Mouse (Mus musculus): Measurements from ENCODE around the gene Il23a.
"Not testable (repeated sequence)": the region's sequence is repeated elsewhere in the genome, so short reads cannot be mapped to it uniquely, and the experiment has no call there.

Gene Il23a

GRCm38 (mm10) chr10:128298702-128299171 is at the start of gene Il23a:
Gene Il23a (minus strand): TSS chr10:128298752.
- DNase-seq: no peak

GRCm38 (mm10) chr10:128347541-128347940 is 49.0 kb upstream of the Il23a start:
- no peak for DNase-seq

GRCm38 (mm10) chr10:128344568-128345275 is 46.2 kb upstream of the Il23a start:
- peak; percentile 38 to 40 for DNase-seq

GRCm38 (mm10) chr10:128343436-128343835 is 44.9 kb upstream of the Il23a start:
- no peak for DNase-seq

GRCm38 (mm10) chr10:128340257-128340656 is 41.7 kb upstream of the Il23a start:
- no peak for DNase-seq

- no peak for DNase-seq
These were observed 40.4 kb upstream of the Il23a start for GRCm38 (mm10) chr10:128338948-128339347.

- DNase-seq: no peak
These were observed 39.9 kb upstream of the Il23a start for GRCm38 (mm10) chr10:128338415-128338814.

- peak; percentile 98 to 99 for DNase-seq
These were observed 39.0 kb upstream of the Il23a start, which contains the start of gene Cs for GRCm38 (mm10) chr10:128337306-128338181. Gene Cs (plus strand): TSS chr10:128337734.

- DNase-seq: no peak
These were observed 38.0 kb upstream of the Il23a start for GRCm38 (mm10) chr10:128336597-128336996.

- no peak for DNase-seq
These were observed 37.6 kb upstream of the Il23a start for GRCm38 (mm10) chr10:128336195-128336594.

GRCm38 (mm10) chr10:128335582-128335981 is 37.0 kb upstream of the Il23a start:
- peak; percentile 86 to 89 for DNase-seq

- DNase-seq: not testable (repeated sequence)
These were observed 34.1 kb upstream of the Il23a start for GRCm38 (mm10) chr10:128332358-128333249.

GRCm38 (mm10) chr10:128327610-128328009 is 29.1 kb upstream of the Il23a start:
- no peak for DNase-seq

GRCm38 (mm10) chr10:128326825-128327224 is 28.3 kb upstream of the Il23a start:
- DNase-seq: no peak

GRCm38 (mm10) chr10:128323516-128323915 is 25.0 kb upstream of the Il23a start:
- DNase-seq: no peak

- DNase-seq: peak; percentile 87 to 88
These were observed 23.9 kb upstream of the Il23a start, which contains the start of gene Cnpy2 for GRCm38 (mm10) chr10:128322141-128323108. Gene Cnpy2 (plus strand): TSS chr10:128322459.

- DNase-seq: no peak
These were observed 23.1 kb upstream of the Il23a start for GRCm38 (mm10) chr10:128321641-128322040.

GRCm38 (mm10) chr10:128315578-128315977 is 17.0 kb upstream of the Il23a start:
- no peak for DNase-seq

- DNase-seq: no peak
These were observed 12.3 kb upstream of the Il23a start for GRCm38 (mm10) chr10:128310902-128311301.

- peak; percentile 69 to 81 for DNase-seq
These were observed 11.6 kb upstream of the Il23a start for GRCm38 (mm10) chr10:128310177-128310576.

GRCm38 (mm10) chr10:128309654-128310053 is 11.1 kb upstream of the Il23a start:
- no peak for DNase-seq
